8 mouse cellular contexts compared by ENCODE assay signal in genomic region chr5:112342463-112343204, GRCm38 (mm10). TPM values are rescaled to one million over a fixed set of nuclear protein-coding genes. Genes with fewer than 3 reads are reported as not detected.
A peak's percentile ranks its signal among the peaks of the same experiment; 100 is the strongest.
DNase-seq lines count a peak whose midpoint lies in the region; ATAC-seq lines count a peak whose summit lies in the region.

TSS of gene Srrd (minus strand) at chr5:112343040.
TSS of gene Hps4 (plus strand) at chr5:112343083.

- H3K4me3 ChIP-seq in intestine, embryonic 15.5 days (replicated peaks), result peak within 1 kb of the TSS; percentile 95

- peaks cover 22% of the 10 kb centered on the region for H3K36me3 ChIP-seq in intestine, embryonic 15.5 days

- peak within 1 kb of the TSS; percentile 77 for H3K4me2 ChIP-seq in intestine, embryonic 15.5 days (replicated peaks)

- H3K9me3 ChIP-seq in intestine, embryonic 15.5 days, result no peaks in the 10 kb centered on the region

- 2% methylated on average over 64 of the region's 64 CpGs for WGBS in intestine, embryonic 15.5 days

- ATAC-seq in intestine, embryonic 15.5 days, result peak; percentile 72

- H3K27ac ChIP-seq in intestine, embryonic 15.5 days, result peak within 1 kb of the TSS; percentile 67

- H3K9ac ChIP-seq in intestine, embryonic 15.5 days, result peak within 1 kb of the TSS; percentile 80

- intact Hi-C loops in gastrocnemius, postnatal 36 days (cut with DNase I), result loop anchor here (2.0 to 5.0 kb wide), 2 partner anchors 16 to 65 kb away; partner anchors contain the start of genes Tfip11 and Tpst2
- intact Hi-C loops in left cerebral cortex, postnatal 25 days (cut with DNase I), result loop anchor here (1.0 to 5.0 kb wide), 2 partner anchors 16 to 85 kb away; partner anchors contain the start of gene Tfip11

- H3K4me1 ChIP-seq in intestine, embryonic 15.5 days (replicated peaks), result peaks cover 24% of the 10 kb centered on the region

- H3K27me3 ChIP-seq in intestine, embryonic 15.5 days (replicated peaks), result no peaks in the 10 kb centered on the region

- peak; percentile 93 to 94 for DNase-seq in adrenal gland, adult 18-20 months (ENCODE audit: low spot score in 2 of 2)
- DNase-seq in embryo, embryonic 11 days, result peak; percentile 91
- peak; percentile 65 to 79 for DNase-seq in gastrocnemius, postnatal 36 days
- peak; percentile 88 to 93 for DNase-seq in left cerebral cortex, postnatal 25 days (ENCODE audit: low spot score in 2 of 2)
- DNase-seq in mesoderm, embryonic 11.5 days (ENCODE audit: low read depth, low spot score), result peak; percentile 89
- peak; percentile 91 for DNase-seq in right cerebral cortex, postnatal 25 days
- DNase-seq in urinary bladder, postnatal 4 days (ENCODE audit: low spot score in 2 of 2), result peak; percentile 81 to 89

RNA-seq across cellular contexts. Expression of gene Srrd, which starts in this region (rescaled TPM):
- 10 to 100 TPM; 60.5 to 65.1 TPM for total RNA-seq in adrenal gland, adult 18-20 months (2021)
- 1 to 10 TPM; 2.8 to 3.4 TPM for total RNA-seq in gastrocnemius, postnatal 36 days (2021)
- 32.2 and 35.4 TPM in 2 replicates for polyA plus RNA-seq in intestine, embryonic 15.5 days (2015; fragmentation: Nextera tagmentation; extraction: Ambion mirVana)
- total RNA-seq in left cerebral cortex, postnatal 25 days (2021), result 10 to 100 TPM; 22.6 to 24.8 TPM

RNA-seq across cellular contexts. Expression of gene Hps4, which starts in this region (rescaled TPM):
- 10 to 100 TPM; 54.1 to 60.5 TPM for total RNA-seq in adrenal gland, adult 18-20 months (2021)
- total RNA-seq in gastrocnemius, postnatal 36 days (2021), result 1 to 10 TPM; 3.8 to 4.2 TPM
- 38.7 and 41.8 TPM in 2 replicates for polyA plus RNA-seq in intestine, embryonic 15.5 days (2015; fragmentation: Nextera tagmentation; extraction: Ambion mirVana)
- 10 to 100 TPM; 24.3 to 29.3 TPM for total RNA-seq in left cerebral cortex, postnatal 25 days (2021)

Comparison
In these comparisons a context has a peak if more than half of its experiments do, and no peak if none do; other contexts are left out.
1. Peak in every context shown above with its lines: DNase-seq, ATAC-seq, H3K4me3 ChIP-seq and H3K27ac ChIP-seq.
2. RNA of gene Srrd (total RNA-seq): 60.5 to 65.1 TPM in adrenal gland, adult 18-20 months and 22.6 to 24.8 TPM in left cerebral cortex, postnatal 25 days; 2.8 to 3.4 TPM in gastrocnemius, postnatal 36 days; every median in the first group is over 4 times any median in the second.
3. RNA of gene Hps4 (total RNA-seq): 54.1 to 60.5 TPM in adrenal gland, adult 18-20 months and 24.3 to 29.3 TPM in left cerebral cortex, postnatal 25 days; 3.8 to 4.2 TPM in gastrocnemius, postnatal 36 days; every median in the first group is over 4 times any median in the second.